In genomic region chr19:56503069-56503468, GRCm38 (mm10) we compare ENCODE assay signal across 6 mouse cellular contexts. TPM values are rescaled to one million over a fixed set of nuclear protein-coding genes. Genes with fewer than 3 reads are reported as not detected.
"Had no signal": no experiment of that assay in that cellular context is flagged by ENCODE, and none has a peak within 500 bp of the region (broad histone marks: within the 10 kb centered on the region; RNA-seq: fewer than 3 reads in every experiment).

No protein-coding gene starts in this region.

RNA-seq across cellular contexts. Expression of gene Plekhs1, which starts 41.6 kb away (rescaled TPM):
- total RNA-seq: gastrocnemius, adult 18-20 months; liver, adult 2 months had no signal
- polyA plus RNA-seq: heart, embryonic 13.5 days; limb, embryonic 11.5 days; limb, embryonic 15.5 days; liver, embryonic 12.5 days had no signal
